Mouse (Mus musculus): ENCODE results near the gene Exo5. TPM values are rescaled to one million over a fixed set of nuclear protein-coding genes. Genes with fewer than 3 reads are reported as not detected.

Exo5 gene
- total RNA-seq (2021): 1 to 10 TPM; 2.8 to 3.9 TPM
- long read RNA-seq, experiment 1, partial matches to known transcripts: 0 of 1 reads
- long read RNA-seq, experiment 1, other reads (novel, unspliced or antisense): 0 of 1 reads
- long read RNA-seq, experiment 2, partial matches to known transcripts: 0 of 2 reads
- long read RNA-seq, experiment 2, other reads (novel, unspliced or antisense): 0 of 2 reads

DNA sequence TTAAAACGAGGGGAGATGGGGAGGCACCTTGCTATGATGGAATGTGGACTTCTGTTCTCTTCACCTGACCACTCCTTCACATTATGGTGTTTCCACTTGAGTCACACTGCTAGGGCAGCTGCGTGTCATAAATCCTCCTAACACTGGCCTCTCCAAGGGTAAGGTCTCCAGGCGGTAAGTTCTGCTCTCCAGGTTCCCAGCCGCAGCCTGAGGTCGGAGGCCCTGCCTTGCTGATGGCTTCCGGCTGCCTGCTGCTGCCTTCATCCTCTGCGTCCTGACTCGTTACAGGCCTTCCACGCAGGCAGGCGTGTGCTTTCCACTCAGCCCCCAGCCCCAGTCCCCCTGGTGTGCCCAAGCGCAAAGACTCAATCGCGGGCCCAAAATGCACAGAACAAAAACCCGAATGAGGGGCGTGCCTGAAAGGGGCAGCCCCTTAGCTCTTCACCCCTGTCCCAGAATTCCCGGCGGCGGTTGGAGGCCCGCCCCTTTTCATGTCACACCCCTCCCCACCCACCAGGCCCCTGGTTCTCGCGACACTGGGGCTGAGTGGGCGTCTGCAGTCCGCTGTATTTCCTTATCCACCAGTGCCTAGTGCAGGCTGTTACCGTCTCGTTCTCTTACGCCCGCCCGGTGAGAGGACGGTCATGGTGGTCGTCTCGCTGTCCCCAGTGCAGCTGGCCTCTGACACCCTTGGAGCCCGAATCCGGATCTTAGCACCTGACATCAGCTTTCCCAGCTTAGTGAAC is at the start of gene Exo5:
TSS of gene Exo5 (minus strand) at position 464 of the 746 bp plus-strand sequence.
- peak; percentile 95 for DNase-seq
- intact Hi-C loops (cut with DNase I; ENCODE audit: low total_unique reads): no loop called here

DNA sequence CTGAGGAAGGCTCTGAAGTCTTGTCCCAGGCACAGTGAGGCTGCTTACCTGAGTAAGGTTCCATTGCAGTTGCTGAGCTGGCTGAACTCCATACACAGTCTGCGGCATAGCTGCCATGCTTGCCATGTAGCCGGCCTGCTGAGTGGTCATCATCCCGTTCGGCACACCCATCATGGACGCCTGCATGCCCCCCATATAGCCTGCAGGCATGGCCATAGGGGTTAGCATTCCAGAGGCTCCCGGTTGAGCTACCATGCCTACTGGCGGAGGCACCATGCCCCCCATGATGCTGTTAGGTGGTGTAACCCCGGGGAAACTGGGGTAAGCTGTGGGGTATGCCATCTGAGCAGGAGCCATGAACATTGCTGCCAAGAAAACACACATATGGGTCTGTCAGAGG is 47.0 kb upstream of the Exo5 start:
- DNase-seq: no peak
- intact Hi-C loops (cut with DNase I; ENCODE audit: low total_unique reads): no loop called here

- intact Hi-C loops (cut with DNase I; ENCODE audit: low total_unique reads): no loop called here
These were observed 44.7 kb upstream of the Exo5 start for GRCm38 (mm10) chr4:120969382-120970146.

DNA sequence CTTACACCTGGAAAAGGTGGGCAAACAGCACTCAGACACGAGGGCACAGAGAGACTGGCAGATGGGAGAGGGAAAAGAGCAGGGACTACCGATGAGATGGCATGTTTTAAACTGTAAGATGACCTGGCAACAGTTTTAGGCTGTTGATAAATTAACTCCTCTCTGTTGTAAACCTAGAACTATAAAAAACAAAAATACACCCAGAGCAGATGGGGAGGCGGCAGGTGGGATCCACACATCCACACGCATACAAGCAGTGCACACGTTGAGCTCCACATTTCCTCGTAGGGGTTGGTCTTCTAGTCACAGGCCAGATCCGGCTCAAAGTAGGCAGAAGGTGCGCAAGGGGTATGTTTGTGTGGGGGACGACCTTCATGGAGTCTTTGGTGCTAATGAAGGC is 43.7 kb upstream of the Exo5 start:
- intact Hi-C loops (cut with DNase I; ENCODE audit: low total_unique reads): no loop called here
- no peak for DNase-seq

More at GRCm38 (mm10) chr4:120969382-120970146, 44.7 kb upstream of the Exo5 start:
- DNase-seq: no peak

- DNase-seq: no peak
- intact Hi-C loops (cut with DNase I; ENCODE audit: low total_unique reads): no loop called here
These were observed 30.8 kb upstream of the Exo5 start for GRCm38 (mm10) chr4:120955586-120955985.

GRCm38 (mm10) chr4:120953667-120954066 is 28.9 kb upstream of the Exo5 start:
- DNase-seq: no peak
- intact Hi-C loops (cut with DNase I; ENCODE audit: low total_unique reads): no loop called here

DNA sequence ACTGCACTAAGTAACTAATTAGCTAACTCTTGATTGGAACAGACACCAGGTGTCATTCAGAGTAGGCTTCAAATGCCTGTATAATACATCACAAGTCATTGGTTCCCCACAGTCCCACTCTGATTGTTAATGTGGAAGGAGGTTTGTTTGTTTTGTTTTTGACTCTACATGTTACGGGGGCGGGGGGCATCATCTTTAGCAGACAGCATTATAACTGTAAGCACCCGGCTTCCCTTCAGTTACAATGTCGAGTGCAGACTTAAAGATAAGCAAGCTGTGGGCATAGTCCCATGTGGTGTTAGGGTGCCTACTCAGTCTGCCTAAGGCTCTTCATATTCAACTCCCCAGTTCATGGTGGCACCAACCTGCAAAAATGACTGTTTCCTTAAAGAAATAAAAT is 28.2 kb upstream of the Exo5 start:
- no peak for DNase-seq
- intact Hi-C loops (cut with DNase I; ENCODE audit: low total_unique reads): no loop called here

DNA sequence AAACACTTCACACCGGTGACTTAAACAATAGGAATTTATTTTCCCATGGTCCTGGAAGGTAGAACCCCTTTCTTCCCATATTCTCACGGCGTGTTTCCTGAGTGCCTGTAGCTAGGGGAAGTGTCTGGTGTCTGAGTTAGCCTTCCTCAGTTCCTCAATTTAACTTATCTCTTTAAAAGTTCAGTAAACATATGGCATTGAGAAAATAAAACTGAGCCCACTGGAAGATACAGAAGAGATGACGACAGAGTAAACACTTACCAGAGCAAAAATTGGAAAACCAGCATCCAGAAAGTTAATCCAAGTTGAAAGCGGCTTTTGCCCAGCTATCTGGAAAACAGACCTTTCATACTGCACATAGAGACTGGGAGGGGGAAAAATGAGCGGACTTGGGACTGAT is 27.3 kb upstream of the Exo5 start:
- no peak for DNase-seq
- intact Hi-C loops (cut with DNase I; ENCODE audit: low total_unique reads): no loop called here

- intact Hi-C loops (cut with DNase I; ENCODE audit: low total_unique reads): no loop called here
- DNase-seq: peak; percentile 93
These were observed 26.7 kb upstream of the Exo5 start, which contains the start of gene Zfp69 for GRCm38 (mm10) chr4:120951428-120951973. TSS of gene Zfp69 (minus strand) at chr4:120951699.

DNA sequence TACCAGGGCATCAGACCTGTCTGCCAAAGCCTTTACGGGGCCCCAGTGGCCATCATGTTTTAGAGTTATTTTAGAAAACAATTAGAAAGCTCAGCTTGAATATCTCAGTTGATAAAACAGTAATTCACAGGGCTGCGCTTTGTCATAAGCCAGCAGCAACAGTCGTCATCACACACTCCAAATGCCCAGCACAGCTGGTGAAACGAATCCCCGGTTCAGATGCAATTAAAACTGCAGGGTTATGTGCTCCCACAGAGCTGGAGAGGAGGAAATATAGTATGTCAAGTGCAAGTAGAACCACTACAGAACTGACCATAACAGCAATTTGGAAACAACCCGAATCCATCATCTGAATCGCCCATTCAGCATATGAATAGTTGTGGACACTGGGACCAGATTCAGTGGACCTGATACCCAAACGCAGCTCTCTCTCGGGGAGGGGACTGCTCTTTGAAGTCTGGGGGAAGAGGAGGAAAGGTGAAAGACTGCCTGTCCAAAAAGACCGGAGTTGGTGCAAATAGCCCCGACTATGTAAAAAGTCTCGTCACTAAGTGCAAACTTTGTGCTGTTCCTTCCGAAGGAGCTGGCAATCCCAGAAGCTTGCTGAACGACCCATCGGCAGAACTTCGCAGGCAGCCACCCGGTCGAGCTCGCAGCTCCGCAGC is 26.1 kb upstream of the Exo5 start:
- intact Hi-C loops (cut with DNase I; ENCODE audit: low total_unique reads): no loop called here
- no peak for DNase-seq

GRCm38 (mm10) chr4:120948938-120949337 is 24.1 kb upstream of the Exo5 start:
- intact Hi-C loops (cut with DNase I; ENCODE audit: low total_unique reads): no loop called here
- peak; percentile 15 for DNase-seq

DNA sequence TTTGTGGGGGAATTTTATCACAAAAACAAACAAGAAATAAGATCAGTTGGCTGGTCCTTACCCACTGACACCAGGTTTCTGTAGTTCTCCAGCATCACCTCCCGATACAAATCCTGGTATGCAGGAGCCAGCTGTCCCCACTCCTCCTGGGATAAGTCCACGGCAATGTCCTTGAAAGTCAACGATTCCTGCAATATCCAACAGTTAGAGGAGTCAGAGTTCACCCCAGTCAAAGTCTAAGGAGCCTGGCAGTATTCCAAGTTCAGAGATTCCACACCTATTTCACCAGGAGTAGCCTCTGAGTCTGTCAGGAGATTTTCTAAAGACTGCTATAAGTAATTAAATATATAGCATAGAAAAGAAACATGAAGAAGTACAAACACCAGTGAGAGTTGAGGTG is 10.2 kb upstream of the Exo5 start:
- intact Hi-C loops (cut with DNase I; ENCODE audit: low total_unique reads): no loop called here

GRCm38 (mm10) chr4:120930736-120931135 is 5.9 kb upstream of the Exo5 start:
- intact Hi-C loops (cut with DNase I; ENCODE audit: low total_unique reads): no loop called here
- no peak for DNase-seq

More for the DNA sequence above, 10.2 kb upstream of the Exo5 start:
- DNase-seq: no peak

- DNase-seq: peak; percentile 14
- intact Hi-C loops (cut with DNase I; ENCODE audit: low total_unique reads): no loop called here
These were observed 3.9 kb upstream of the Exo5 start for GRCm38 (mm10) chr4:120928686-120929085.

DNA sequence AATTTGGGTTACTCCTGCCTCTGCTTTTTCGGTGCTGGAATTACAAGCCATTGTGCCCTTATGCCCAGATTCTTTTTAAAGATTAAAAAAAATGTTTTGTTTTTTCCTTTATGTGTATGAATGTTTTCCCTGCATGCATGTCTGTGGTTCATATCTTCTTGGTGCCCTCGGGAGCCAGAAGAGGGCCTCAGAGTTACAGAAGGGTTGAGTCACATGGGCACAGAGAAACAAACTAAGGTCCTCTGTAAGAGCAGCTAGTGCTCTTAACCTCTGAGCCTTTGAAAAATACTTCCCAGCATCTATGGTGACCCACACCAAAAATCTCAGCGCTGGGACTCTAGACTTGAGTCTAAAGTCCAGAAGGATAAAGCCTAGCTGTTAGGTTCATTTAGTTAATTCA is 569 bp upstream of the Exo5 start:
- DNase-seq: peak; percentile 15
- intact Hi-C loops (cut with DNase I; ENCODE audit: low total_unique reads): no loop called here

DNA sequence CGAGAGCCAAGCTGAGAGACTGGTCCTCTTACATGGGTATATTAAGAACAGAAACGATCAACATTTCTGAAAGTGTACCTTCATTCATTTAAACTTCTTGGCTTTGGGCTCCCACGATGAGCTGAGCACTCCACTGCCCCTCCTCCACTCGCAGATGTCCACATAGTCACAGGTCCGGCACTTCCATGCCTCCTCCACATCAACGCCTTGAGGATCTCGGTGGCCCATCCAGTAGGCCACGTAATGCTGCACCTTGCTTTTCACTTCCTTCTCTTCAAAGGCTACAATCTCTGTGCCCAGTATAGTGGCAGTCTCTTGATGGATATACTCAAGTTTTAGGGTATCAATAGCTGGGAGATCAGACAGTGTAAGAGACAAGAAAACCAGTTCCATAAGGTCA is 3.4 kb downstream of the Exo5 start:
- intact Hi-C loops (cut with DNase I; ENCODE audit: low total_unique reads): no loop called here

DNA sequence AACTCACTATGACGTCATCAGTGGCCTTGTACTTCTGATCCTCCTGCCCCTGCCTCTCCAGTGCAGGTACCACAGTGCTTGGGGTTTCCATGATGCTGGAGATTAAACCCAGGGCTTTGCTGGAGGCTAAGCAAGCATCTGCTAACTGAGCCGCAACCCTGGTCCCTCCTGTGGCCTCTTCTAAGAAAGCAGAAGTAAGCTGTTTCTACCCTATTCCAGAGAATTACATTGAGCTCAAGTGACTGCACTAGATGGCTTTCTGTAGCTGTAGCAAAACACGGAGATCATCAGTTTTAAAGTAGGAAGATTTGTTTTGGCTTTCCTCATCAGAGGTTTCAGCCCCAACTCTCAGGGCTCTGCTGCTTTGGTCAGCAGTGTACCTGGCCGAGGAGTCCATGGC is 10.3 kb downstream of the Exo5 start:
- intact Hi-C loops (cut with DNase I; ENCODE audit: low total_unique reads): loop anchor here (5.0 kb wide), 1 partner anchor 67 kb away; no protein-coding TSS in a partner anchor
- DNase-seq: no peak

More for the DNA sequence above, 3.4 kb downstream of the Exo5 start:
- no peak for DNase-seq

DNA sequence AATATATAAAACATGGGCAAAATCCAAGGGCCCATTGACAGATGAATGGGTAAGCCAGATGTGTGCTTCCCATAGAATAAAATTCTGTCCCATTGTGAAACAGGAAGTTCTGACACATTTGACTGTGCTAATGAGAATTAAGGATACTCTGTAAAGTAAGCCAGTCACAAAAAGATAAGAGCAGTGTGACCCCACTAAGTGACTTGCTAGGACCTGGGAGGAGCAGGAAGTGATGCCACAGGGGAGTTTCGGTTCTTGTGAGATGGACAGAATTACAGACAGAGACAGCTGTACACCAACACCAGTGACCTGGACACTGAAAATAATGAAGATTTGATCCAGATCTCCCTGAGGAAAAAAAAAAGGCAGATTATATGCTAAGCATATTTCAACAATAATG is 11.0 kb downstream of the Exo5 start:
- no peak for DNase-seq
- intact Hi-C loops (cut with DNase I; ENCODE audit: low total_unique reads): loop anchor here (5.0 kb wide), 1 partner anchor 67 kb away; no protein-coding TSS in a partner anchor

- DNase-seq: no peak
- intact Hi-C loops (cut with DNase I; ENCODE audit: low total_unique reads): loop anchor here (5.0 kb wide), 1 partner anchor 66 kb away; no protein-coding TSS in a partner anchor
These were observed 11.4 kb downstream of the Exo5 start for GRCm38 (mm10) chr4:120913443-120913842.

Data from gastrocnemius, postnatal 14 days (tissue).